Mouse (Mus musculus): ENCODE results near the gene Bpifb5.
A peak's percentile ranks its signal among the peaks of the same experiment; 100 is the strongest.
"Not testable (repeated sequence)": the region's sequence is repeated elsewhere in the genome, so short reads cannot be mapped to it uniquely, and the experiment has no call there.

Gene Bpifb5

DNA sequence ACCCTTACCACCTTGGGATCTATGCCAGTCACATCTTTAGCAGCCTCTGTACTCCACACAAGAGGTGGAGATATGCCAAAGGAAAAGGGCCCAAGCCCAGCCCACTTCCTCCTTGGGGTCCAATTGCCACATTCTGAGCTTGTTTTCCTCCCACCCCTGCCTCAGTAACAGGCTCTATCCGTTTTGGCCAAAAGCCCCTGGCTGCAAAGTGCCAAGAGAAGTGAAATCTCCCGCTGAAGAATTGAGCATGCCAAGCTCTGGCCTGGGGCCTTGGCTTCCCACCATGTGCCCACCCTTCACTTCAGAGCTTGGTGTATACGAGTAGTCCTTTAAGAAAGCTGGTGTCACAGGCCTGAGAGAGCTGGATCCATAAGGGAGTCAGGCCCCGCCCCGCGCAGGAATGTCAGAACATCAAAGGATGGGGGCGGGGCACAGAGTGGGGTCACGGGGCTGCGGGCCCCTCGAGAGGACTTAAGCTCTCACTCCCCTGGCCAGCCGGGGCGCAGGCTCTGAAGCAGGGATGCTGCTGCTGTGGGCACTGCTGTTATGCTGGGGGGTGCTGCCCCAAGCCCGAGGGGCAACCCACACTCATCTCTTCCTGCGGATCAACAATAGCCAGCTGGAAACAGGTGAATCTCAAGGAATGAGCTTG is at the start of gene Bpifb5:
Gene Bpifb5 (plus strand): TSS at position 478 of the 652 bp plus-strand sequence.
- DNase-seq (ENCODE audit: low spot score), result peak; percentile 73

DNA sequence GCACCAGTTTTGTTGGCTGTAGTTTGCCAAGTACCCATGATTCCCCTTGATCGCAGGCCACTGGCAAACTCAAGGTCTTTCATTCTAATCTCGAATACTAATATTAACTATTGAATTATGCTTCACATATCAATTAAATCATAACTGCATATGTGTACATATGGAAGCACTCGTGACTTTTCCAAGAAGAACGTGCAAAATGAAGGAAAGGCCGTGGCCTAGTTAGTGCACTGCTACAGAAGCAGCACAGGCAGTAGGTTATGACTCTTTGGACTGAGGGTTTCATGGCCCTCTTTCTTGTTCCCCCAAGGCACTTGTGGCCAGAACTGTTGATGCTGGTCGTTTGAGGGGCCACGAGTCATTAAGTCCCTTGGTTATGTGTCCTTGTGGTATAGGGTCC is 41.6 kb upstream of the Bpifb5 start:
- not testable (repeated sequence) for DNase-seq (ENCODE audit: low spot score)

GRCm38 (mm10) chr2:154183061-154183460 is 40.5 kb upstream of the Bpifb5 start:
- not testable (repeated sequence) for DNase-seq (ENCODE audit: low spot score)

DNA sequence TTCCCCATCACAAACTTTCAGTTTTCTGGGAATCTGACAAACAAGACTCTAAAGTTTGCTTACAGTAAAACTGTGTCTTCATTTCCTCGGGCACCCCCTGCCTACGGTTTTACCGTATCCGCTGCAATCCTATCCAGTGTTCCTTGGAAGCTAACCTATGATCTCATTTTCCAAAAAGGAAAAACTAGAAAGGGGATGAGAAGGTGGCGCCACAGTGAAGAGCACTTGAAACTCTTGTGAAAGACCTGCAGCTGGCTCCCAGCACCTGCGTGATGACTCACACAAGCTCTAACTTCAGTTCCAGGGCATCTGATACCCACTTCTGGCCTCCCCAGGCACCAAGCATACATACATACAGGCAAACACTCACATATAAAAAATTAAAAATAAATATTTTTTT is 38.2 kb upstream of the Bpifb5 start:
- peak; percentile 23 for DNase-seq (ENCODE audit: low spot score)

- DNase-seq (ENCODE audit: low spot score), result peak; percentile 25
These were observed 37.8 kb upstream of the Bpifb5 start for GRCm38 (mm10) chr2:154185748-154186147.

DNA sequence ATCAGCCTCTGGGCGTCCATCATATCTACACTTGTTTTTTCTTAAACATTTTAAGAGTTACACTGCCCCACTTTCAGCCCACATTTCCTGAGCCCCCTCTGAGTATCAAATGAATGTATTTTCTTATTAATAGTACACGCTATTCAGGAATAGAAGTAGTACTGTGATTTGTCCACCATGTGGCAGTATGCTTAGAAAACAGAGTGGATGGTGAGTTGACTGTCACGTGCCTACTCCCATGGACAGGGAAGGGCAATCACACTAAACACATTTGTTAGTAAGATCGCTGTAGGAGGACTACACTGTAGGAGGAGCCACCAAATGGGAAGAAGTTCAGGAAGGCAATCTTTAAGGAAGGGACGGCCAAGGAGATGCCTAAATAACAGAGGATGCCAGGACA is 36.1 kb upstream of the Bpifb5 start:
- DNase-seq (ENCODE audit: low spot score), result peak; percentile 26

DNA sequence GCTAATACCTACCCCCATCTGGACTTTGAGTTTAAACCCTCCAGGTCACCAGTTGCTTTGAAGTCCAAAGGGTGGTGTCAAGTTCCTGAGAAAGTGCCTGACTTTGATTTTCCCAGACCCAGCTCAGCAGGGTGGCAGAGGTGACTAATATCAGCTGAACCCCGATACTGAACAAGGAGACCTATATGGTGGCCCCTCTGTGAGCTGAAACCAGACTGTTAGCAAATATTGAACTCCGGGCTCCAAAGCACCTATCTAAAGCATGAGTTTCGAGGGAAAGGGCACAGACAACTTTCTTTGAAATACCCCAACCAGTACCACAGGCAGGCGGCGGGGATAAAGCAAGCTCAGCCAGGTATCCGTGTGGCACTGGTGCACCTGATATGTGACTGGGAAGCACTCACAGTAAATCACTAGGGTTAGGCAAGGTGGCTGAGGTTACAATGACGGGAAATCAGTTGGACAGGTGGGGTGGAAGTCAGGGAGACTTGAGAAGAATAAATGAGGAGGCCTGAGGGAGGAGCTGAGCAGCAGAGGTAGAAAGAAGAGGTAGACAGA is 33.6 kb upstream of the Bpifb5 start:
- DNase-seq (ENCODE audit: low spot score), result peak; percentile 31

DNA sequence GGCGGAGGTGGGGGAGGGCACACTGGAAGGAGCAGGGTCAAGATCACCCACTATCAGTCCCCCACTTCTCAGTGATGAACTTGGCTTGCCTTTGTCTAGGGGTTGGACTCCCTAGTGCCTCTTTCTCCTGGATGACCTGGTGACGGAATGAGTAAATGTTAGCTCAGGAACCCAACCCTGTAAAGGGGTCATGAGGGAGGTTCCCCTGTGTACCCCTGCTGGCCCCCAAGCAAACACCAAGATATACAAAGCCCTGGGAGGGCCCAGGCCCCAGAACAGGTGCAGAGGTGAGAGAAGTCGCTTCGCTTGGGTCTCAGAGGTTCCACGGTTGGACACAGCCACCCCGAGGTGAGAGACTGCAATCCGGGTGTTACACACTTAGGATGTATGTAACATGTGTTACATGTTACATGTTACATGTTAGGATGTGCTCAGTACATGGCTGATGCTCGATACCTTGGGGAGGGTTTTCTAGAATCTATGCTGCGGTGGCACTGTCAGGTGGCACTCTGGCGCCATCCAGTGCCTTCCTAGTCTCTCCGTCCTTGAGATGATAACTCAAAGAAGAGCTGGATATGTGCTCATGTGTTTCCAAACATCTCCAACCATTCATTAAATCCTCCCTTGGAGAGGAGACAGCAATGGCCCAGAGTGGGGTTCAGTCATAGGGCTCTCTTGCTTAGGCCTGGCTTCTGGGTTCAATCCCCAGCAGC is 32.8 kb upstream of the Bpifb5 start, which contains the start of gene Bpifb1:
Gene Bpifb1 (plus strand): TSS at position 273 of the 713 bp plus-strand sequence.
- DNase-seq (ENCODE audit: low spot score), result peak; percentile 39

DNA sequence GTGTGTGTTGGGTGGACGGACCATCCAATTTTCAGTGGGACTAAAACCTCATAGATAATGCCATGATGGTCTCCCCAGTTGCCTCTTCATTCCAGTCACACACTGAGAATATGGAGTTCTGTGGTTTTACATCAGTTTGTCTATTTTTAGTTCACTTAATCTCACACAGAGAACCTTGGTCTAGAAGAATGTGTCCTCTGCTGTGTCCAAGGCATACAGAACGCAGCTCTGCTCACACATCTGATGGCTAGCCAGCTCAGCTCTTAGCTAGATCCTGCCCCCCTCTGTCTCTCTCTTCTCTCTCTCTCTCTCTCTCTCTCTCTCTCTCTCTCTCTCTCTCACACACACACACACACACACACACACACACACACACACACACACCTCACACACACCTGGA is 31.4 kb upstream of the Bpifb5 start:
- peak; percentile 35 for DNase-seq (ENCODE audit: low spot score)

GRCm38 (mm10) chr2:154193071-154193470 is 30.5 kb upstream of the Bpifb5 start:
- peak; percentile 22 for DNase-seq (ENCODE audit: low spot score)

GRCm38 (mm10) chr2:154193994-154194504 is 29.5 kb upstream of the Bpifb5 start:
- DNase-seq (ENCODE audit: low spot score), result peak; percentile 33

- peak; percentile 31 for DNase-seq (ENCODE audit: low spot score)
These were observed 26.5 kb upstream of the Bpifb5 start for GRCm38 (mm10) chr2:154197036-154197435.

DNA sequence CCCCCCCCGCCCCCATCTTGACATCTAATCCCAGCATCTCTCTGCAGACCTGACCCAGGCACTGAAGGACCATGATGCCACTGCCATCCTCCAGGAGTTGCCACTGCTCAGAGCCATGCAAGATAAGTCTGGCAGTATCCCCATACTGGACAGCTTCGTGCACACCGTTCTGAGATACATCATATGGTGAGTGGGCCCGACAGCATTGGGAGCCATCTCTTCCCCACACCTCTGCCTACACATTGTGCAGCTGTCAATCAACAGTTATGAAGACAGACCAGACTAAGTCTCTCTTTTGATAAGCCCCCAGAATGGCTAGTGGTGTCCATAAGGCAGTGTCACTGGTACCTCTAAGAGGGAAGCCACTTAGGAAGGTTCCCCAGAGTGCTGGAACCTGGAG is 18.9 kb upstream of the Bpifb5 start:
- no peak for DNase-seq (ENCODE audit: low spot score)

DNA sequence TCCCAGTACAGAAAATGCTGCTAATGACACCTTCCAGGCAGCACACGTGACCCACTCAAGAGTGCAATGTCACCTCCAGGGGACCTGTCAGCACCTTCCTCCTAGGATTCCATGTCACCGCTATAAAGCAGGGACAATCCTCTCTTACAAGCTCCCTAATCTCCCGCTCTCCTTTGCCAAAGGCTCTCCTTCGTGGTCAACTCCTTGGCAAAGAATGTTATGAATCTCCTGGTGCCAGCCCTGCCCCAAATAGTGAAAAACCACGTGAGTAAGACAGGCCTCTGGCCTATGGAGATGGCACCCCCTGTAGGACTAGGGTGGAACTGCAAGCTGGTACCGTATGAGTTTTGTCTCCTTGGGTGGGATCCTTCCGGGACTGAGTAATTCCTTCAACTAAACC is 16.6 kb upstream of the Bpifb5 start:
- peak; percentile 78 for DNase-seq (ENCODE audit: low spot score)

- DNase-seq (ENCODE audit: low spot score), result no peak
These were observed 14.4 kb upstream of the Bpifb5 start for GRCm38 (mm10) chr2:154209112-154209511.

GRCm38 (mm10) chr2:154211121-154211520 is 12.4 kb upstream of the Bpifb5 start:
- no peak for DNase-seq (ENCODE audit: low spot score)

- DNase-seq (ENCODE audit: low spot score), result no peak
These were observed 11.7 kb upstream of the Bpifb5 start for GRCm38 (mm10) chr2:154211881-154212280.

- peak; percentile 91 for DNase-seq (ENCODE audit: low spot score)
These were observed 8.4 kb upstream of the Bpifb5 start for GRCm38 (mm10) chr2:154215191-154215590.

- DNase-seq (ENCODE audit: low spot score), result no peak
These were observed 3.6 kb upstream of the Bpifb5 start for GRCm38 (mm10) chr2:154219950-154220349.

- no peak for DNase-seq (ENCODE audit: low spot score)
These were observed 353 bp downstream of the Bpifb5 start for GRCm38 (mm10) chr2:154223917-154224273.

DNA sequence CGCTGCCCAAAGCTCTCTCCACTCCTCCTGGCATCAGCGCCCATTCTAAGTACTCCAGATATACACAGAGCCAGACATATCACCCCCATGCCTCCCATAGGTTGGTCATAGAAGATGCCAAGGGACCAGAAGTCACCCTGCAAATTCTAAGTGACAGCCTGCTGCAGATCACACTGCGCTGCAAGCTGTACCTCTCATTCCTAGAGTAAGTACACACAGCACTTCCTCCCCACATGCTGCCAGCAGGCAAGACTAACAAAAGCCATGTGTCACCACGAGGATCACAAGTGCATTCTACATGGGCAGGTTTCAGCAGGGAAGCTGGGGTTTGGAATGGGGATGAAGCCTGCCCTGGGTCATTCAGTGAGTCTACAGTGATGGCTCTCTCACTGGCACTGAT is 3.4 kb downstream of the Bpifb5 start:
- DNase-seq (ENCODE audit: low spot score), result no peak

GRCm38 (mm10) chr2:154227830-154228229 is 4.3 kb downstream of the Bpifb5 start:
- DNase-seq (ENCODE audit: low spot score), result no peak

- no peak for DNase-seq (ENCODE audit: low spot score)
These were observed 9.9 kb downstream of the Bpifb5 start for GRCm38 (mm10) chr2:154233426-154233825.
